ENCODE assay signal across 10 mouse cellular contexts in genomic region chr2:179722776-179723386, GRCm38 (mm10).
DNase-seq lines count a peak whose midpoint lies in the region; ATAC-seq lines count a peak whose summit lies in the region.
"Had no signal": no experiment of that assay in that cellular context is flagged by ENCODE, and none has a peak within 500 bp of the region (broad histone marks: within the 10 kb centered on the region; RNA-seq: fewer than 3 reads in every experiment).

No protein-coding gene starts in this region.

- no peaks in the 10 kb centered on the region for H3K27me3 ChIP-seq in hindbrain, embryonic 11.5 days (ENCODE audit: control insufficient read depth, insufficient read depth, low read length)
- H3K27me3 ChIP-seq in hindbrain, embryonic 10.5 days (ENCODE audit: insufficient read depth, poor library complexity, severe bottlenecking) = 0 out of 2 replicates have a peak, but pooled peaks cover 3% of the 10 kb centered on the region
- H3K27me3 ChIP-seq in midbrain, embryonic 11.5 days (ENCODE audit: control insufficient read depth, insufficient read depth, low read length) = no peaks in the 10 kb centered on the region
- no peaks in the 10 kb centered on the region; the same call in 1 of the 2 replicates for H3K27me3 ChIP-seq in midbrain, embryonic 10.5 days (ENCODE audit: low read depth, poor library complexity, severe bottlenecking)
- no peaks in the 10 kb centered on the region for H3K27me3 ChIP-seq in forebrain, embryonic 16.5 days (replicated peaks; ENCODE audit: control insufficient read depth, insufficient read depth, low read length)
- no peaks in the 10 kb centered on the region for H3K27me3 ChIP-seq in splenic B cell, adult 2 months (ENCODE audit: control insufficient read depth, insufficient read depth, low read length, poor library complexity, severe bottlenecking)
- H3K27me3 ChIP-seq: heart, embryonic 13.5 days; kidney, embryonic 15.5 days had no signal

- no peaks in the 10 kb centered on the region for H3K36me3 ChIP-seq in hindbrain, embryonic 11.5 days (ENCODE audit: control insufficient read depth, insufficient read depth, low read length)
- H3K36me3 ChIP-seq in hindbrain, embryonic 10.5 days = no peaks in the 10 kb centered on the region
- H3K36me3 ChIP-seq in midbrain, embryonic 11.5 days (ENCODE audit: control insufficient read depth, insufficient read depth, low read length) = no peaks in the 10 kb centered on the region
- H3K36me3 ChIP-seq in midbrain, embryonic 10.5 days = no peaks in the 10 kb centered on the region
- no peaks in the 10 kb centered on the region for H3K36me3 ChIP-seq in forebrain, embryonic 16.5 days (ENCODE audit: control insufficient read depth, insufficient read depth)
- H3K36me3 ChIP-seq in splenic B cell, adult 2 months (ENCODE audit: control insufficient read depth, insufficient read depth, low read length, poor library complexity, severe bottlenecking) = no peaks in the 10 kb centered on the region
- H3K36me3 ChIP-seq: heart, embryonic 13.5 days; kidney, embryonic 15.5 days had no signal

- peak; percentile 22 for DNase-seq in hindbrain, embryonic 11.5 days (ENCODE audit: low spot score)
- no peak for DNase-seq in hindbrain, embryonic 10.5 days (ENCODE audit: low spot score)
- peak; percentile 73 for DNase-seq in midbrain, embryonic 11.5 days (ENCODE audit: low spot score, missing footprints)
- no peak for DNase-seq in midbrain, embryonic 10.5 days (ENCODE audit: low spot score)
- peak; percentile 7 for DNase-seq in splenic B cell, adult 2 months (ENCODE audit: low read depth, low spot score)
- DNase-seq in testis, postnatal 14 days (ENCODE audit: low spot score) = no peak
- DNase-seq in layer of hippocampus, adult 11-12 months (ENCODE audit: low spot score) = no peak

- 0 out of 2 replicates have a peak, but pooled peaks cover 2% of the 10 kb centered on the region for H3K4me1 ChIP-seq in hindbrain, embryonic 11.5 days (replicated peaks; ENCODE audit: control insufficient read depth, insufficient read depth, low read length)
- peaks cover 32% of the 10 kb centered on the region for H3K4me1 ChIP-seq in hindbrain, embryonic 10.5 days (replicated peaks)
- no peaks in the 10 kb centered on the region for H3K4me1 ChIP-seq in midbrain, embryonic 11.5 days (ENCODE audit: control insufficient read depth, insufficient read depth, low read length)
- H3K4me1 ChIP-seq in midbrain, embryonic 10.5 days = peaks cover 19% of the 10 kb centered on the region
- H3K4me1 ChIP-seq in forebrain, embryonic 16.5 days (replicated peaks; ENCODE audit: control insufficient read depth, insufficient read depth, low read length) = peaks cover 7% of the 10 kb centered on the region

- no peak overlapping the region for H3K9ac ChIP-seq in hindbrain, embryonic 11.5 days (ENCODE audit: low read depth, low read length)
- H3K9ac ChIP-seq in midbrain, embryonic 11.5 days (ENCODE audit: low read length) = no peak overlapping the region
- H3K9ac ChIP-seq in forebrain, embryonic 16.5 days (replicated peaks; ENCODE audit: low read depth, low read length) = no peak overlapping the region
- H3K9ac ChIP-seq: heart, embryonic 13.5 days; kidney, embryonic 15.5 days had no signal

- no peak overlapping the region for H3K4me2 ChIP-seq in hindbrain, embryonic 11.5 days (replicated peaks; ENCODE audit: low read depth, low read length)
- H3K4me2 ChIP-seq in midbrain, embryonic 11.5 days = no peak overlapping the region
- H3K4me2 ChIP-seq in forebrain, embryonic 16.5 days (ENCODE audit: low read length) = no peak overlapping the region
- H3K4me2 ChIP-seq: heart, embryonic 13.5 days; kidney, embryonic 15.5 days had no signal

- ATAC-seq in hindbrain, embryonic 11.5 days (ENCODE audit: low FRiP score) = no peak
- peak; percentile 52; the same call in 1 of the 2 replicates for ATAC-seq in midbrain, embryonic 11.5 days (ENCODE audit: low FRiP score)
- peak; percentile 43; the same call in 1 of the 2 replicates for ATAC-seq in forebrain, embryonic 16.5 days

- WGBS in hindbrain, embryonic 11.5 days = 74% methylated on average over 4 of the region's 4 CpGs
- 71% methylated on average over 4 of the region's 4 CpGs for WGBS in hindbrain, embryonic 10.5 days
- WGBS in midbrain, embryonic 11.5 days = 78% methylated on average over 4 of the region's 4 CpGs
- 82% methylated on average over 4 of the region's 4 CpGs for WGBS in midbrain, embryonic 10.5 days
- 70% methylated on average over 4 of the region's 4 CpGs for WGBS in forebrain, embryonic 16.5 days

- H3K27ac ChIP-seq in hindbrain, embryonic 11.5 days (ENCODE audit: low read depth, low read length) = no peak overlapping the region
- H3K27ac ChIP-seq in hindbrain, embryonic 10.5 days = no peak overlapping the region
- no peak overlapping the region for H3K27ac ChIP-seq in midbrain, embryonic 11.5 days (ENCODE audit: low read depth, low read length)
- H3K27ac ChIP-seq in midbrain, embryonic 10.5 days (replicated peaks) = no peak overlapping the region
- H3K27ac ChIP-seq in forebrain, embryonic 16.5 days (ENCODE audit: low read length) = no peak overlapping the region
- H3K27ac ChIP-seq: heart, embryonic 13.5 days; kidney, embryonic 15.5 days had no signal

- no peaks in the 10 kb centered on the region for H3K9me3 ChIP-seq in hindbrain, embryonic 11.5 days (ENCODE audit: control insufficient read depth, low read length)
- no peaks in the 10 kb centered on the region for H3K9me3 ChIP-seq in hindbrain, embryonic 10.5 days
- H3K9me3 ChIP-seq in midbrain, embryonic 11.5 days (ENCODE audit: control insufficient read depth, low read length) = no peaks in the 10 kb centered on the region
- H3K9me3 ChIP-seq in midbrain, embryonic 10.5 days (replicated peaks) = no peaks in the 10 kb centered on the region
- no peaks in the 10 kb centered on the region for H3K9me3 ChIP-seq in forebrain, embryonic 16.5 days (ENCODE audit: control insufficient read depth, low read length)
- H3K9me3 ChIP-seq: heart, embryonic 13.5 days; kidney, embryonic 15.5 days had no signal

- no peak overlapping the region for H3K4me3 ChIP-seq in hindbrain, embryonic 11.5 days (ENCODE audit: low read depth, low read length)
- H3K4me3 ChIP-seq in hindbrain, embryonic 10.5 days = no peak overlapping the region
- no peak overlapping the region for H3K4me3 ChIP-seq in midbrain, embryonic 11.5 days (ENCODE audit: low read depth, low read length)
- H3K4me3 ChIP-seq in midbrain, embryonic 10.5 days = no peak overlapping the region
- H3K4me3 ChIP-seq in forebrain, embryonic 16.5 days (replicated peaks; ENCODE audit: low read length) = no peak overlapping the region
- H3K4me3 ChIP-seq: heart, embryonic 13.5 days; kidney, embryonic 15.5 days had no signal

Comparison
In these comparisons a context has a peak if more than half of its experiments do, and no peak if none do; other contexts are left out.
1. DNase-seq: peak in hindbrain, embryonic 11.5 days (single experiment), midbrain, embryonic 11.5 days (single experiment) and splenic B cell, adult 2 months (single experiment); none in hindbrain, embryonic 10.5 days (single experiment), midbrain, embryonic 10.5 days (single experiment), testis, postnatal 14 days (single experiment) and layer of hippocampus, adult 11-12 months (single experiment).